Mouse (Mus musculus): ENCODE measurements around the gene Trim56. TPM values are rescaled to one million over a fixed set of nuclear protein-coding genes. Genes with fewer than 3 reads are reported as not detected.
A peak's percentile ranks its signal among the peaks of the same experiment; 100 is the strongest.
"Not testable (repeated sequence)": the region's sequence is repeated elsewhere in the genome, so short reads cannot be mapped to it uniquely, and the experiment has no call there.

The Trim56 gene
- total RNA-seq, 2 experiments from 2014 or later: 7.5 to 9.3 TPM

DNA sequence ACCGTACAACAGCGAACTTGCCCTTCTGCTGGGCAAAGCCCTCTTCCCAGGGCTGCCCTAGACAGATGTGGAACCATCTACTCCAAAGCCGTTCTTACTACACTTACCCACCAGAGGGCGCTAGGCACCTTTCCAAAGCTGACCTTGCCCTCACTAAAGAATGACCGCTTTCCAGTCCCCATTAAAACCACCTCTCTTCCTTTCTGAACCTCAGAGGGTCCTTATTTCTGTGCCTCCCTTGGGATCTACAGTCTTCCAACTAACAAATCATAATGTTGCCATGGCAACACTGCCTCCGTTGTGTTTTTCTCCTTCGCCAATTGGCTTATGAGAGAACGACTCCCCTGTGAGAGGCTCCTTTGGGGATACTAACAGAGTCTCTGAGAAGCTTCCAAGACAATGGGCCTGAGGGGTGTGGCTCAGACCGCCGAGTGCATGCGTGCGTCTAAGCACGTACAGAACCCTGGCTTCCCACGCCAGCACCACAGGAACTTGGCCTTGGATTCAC, 6.7 kb upstream of the Trim56 start:
- no peak overlapping the region for H3K27ac ChIP-seq
- intact Hi-C loops (cut with DNase I): loop anchor here (2.0 to 10.0 kb wide), 2 partner anchors 164 to 198 kb away; partner anchors contain the start of gene Ache
- H3K4me3 ChIP-seq: peak overlapping the region; percentile 6; the same call in 1 of the 2 replicates
- DNase-seq: peak; percentile 80
- TF ChIP-seq CTCF (IDR thresholded peaks at IDR 0.05): peak; percentile 90

DNA sequence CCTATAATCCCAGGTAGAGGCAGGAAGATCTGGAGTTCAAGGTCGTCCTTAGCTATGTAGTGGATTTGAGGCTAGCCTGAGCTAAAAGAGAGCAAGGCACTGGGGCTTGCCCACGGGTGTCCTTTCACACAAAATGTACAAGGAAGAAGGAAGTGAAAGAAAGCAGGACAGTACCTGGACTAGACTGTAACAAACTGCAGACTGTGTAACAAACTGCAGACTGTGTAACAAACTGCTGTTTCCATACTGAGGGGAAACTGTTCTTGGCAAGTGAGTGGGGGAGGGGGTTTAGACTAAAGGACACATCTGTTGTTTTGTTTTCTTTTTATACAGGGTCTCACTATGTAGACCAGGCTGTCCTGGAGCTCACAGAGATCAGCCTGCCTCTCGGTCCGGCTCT, 5.3 kb upstream of the Trim56 start:
- intact Hi-C loops (cut with DNase I): loop anchor here (10.0 kb wide), 1 partner anchor 196 kb away; no protein-coding TSS in a partner anchor
- Histone ChIP-seq H3K4me3 (no peak overlapping the region), H3K27ac (no peak overlapping the region)
- no peak for DNase-seq
- TF ChIP-seq CTCF (IDR thresholded peaks at IDR 0.05): no peak

DNA sequence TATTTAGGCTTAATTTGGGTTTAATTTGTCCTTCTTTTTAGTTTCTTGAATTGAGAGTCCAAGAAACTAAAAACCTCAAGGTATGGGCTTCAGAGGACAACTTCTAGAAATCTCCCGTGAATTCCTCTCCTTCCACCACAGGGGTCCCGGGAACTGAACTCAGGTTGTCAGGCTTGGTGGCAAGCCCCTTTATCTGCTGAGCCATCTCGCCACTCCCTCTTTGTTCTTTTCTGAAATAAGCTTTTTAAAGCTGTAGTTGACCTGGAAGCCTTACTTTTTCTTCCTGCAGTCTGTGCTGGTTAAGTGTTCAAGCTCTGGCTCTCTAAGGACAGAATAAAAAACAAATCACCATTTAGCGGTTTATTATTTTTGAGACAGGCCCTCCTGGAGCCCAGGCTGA, 2.9 kb upstream of the Trim56 start:
- intact Hi-C loops (cut with DNase I): no loop called here
- TF ChIP-seq CTCF (IDR thresholded peaks at IDR 0.05): no peak
- H3K27ac ChIP-seq: no peak overlapping the region

DNA sequence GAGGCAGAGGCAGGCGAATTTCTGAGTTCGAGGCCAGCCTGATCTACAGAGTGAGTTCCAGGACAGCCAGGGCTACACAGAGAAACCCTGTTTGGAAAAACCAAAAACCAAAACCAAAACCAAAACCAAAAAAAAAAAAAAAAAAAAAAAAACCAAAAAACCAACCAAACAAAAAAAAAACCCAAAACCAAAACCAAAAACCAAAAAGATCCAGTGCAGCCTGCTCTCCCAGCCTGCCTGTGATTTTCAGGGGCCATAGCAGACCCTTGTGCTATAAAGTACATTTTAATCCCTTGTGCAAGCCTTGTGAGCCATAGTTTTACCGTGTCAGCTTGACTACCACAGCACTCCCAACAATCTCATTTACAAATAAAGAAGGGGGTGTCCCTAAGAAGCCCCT, 2.0 kb upstream of the Trim56 start:
- H3K27ac ChIP-seq; intact Hi-C loops (cut with DNase I); H3K4me3 ChIP-seq; DNase-seq: not testable (repeated sequence)

More for the DNA sequence above, 2.9 kb upstream of the Trim56 start:
- no peak for DNase-seq
- no peak overlapping the region for H3K4me3 ChIP-seq

DNA sequence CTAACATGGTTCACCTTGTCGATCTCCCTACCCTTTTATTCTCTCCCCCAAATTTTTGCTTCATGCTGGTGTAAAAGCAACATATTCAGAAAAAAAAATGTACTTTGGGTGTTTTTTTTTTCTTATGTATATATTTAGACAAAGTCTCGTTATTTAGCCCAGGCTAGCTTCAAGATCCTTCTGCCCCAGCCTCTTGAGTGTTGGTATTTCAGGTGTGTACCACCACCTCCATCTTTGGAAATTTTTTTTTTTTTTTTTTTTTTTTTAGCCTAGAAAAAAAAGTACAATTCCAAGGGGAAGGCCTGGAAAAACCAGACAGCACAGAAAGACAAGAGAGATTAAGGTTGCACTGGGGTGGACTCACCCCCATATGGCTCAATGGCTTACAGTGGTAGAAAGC, 978 bp upstream of the Trim56 start:
- TF ChIP-seq CTCF (IDR thresholded peaks at IDR 0.05): no peak
- no peak for DNase-seq
- Histone ChIP-seq H3K4me3 (no peak overlapping the region), H3K27ac (no peak overlapping the region)
- intact Hi-C loops (cut with DNase I): no loop called here

DNA sequence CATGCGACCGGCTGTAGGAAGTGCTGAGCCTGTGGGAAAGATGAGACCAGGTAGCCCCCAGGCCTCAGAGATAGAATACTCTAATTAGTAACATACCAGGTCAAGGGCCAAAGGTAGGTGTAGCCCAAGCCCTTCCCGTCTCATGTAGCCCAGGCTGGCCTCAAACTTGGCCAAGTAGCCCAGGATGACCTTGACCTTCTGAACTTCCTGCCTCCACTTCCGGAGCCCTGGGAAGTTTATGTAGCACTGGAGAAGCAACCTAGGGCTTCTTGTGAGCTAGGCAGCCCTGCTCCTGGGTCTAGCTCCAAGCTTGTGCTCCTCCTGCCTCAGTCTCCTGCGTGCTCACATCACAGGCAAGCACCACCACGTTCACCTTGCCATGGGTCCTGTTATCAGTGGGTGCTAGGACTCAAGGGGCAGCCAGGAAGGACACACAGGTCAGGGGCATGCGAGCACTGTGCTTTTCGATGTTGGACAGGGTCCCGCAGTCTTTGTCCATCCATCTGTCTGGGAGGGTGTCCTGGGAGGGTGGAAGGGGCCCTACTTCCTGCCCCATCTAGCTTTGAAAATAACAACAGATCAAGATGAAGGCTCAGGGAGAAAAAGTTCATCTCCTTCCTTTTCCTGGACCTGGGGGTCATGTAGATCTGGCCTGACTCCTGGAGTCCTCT, 983 bp downstream of the Trim56 start:
- TF ChIP-seq CTCF (IDR thresholded peaks at IDR 0.05): no peak
- Histone ChIP-seq H3K27ac (peak overlapping the region; percentile 89), H3K4me3 (peak overlapping the region; percentile 93)
- intact Hi-C loops (cut with DNase I): no loop called here
- no peak for DNase-seq

DNA sequence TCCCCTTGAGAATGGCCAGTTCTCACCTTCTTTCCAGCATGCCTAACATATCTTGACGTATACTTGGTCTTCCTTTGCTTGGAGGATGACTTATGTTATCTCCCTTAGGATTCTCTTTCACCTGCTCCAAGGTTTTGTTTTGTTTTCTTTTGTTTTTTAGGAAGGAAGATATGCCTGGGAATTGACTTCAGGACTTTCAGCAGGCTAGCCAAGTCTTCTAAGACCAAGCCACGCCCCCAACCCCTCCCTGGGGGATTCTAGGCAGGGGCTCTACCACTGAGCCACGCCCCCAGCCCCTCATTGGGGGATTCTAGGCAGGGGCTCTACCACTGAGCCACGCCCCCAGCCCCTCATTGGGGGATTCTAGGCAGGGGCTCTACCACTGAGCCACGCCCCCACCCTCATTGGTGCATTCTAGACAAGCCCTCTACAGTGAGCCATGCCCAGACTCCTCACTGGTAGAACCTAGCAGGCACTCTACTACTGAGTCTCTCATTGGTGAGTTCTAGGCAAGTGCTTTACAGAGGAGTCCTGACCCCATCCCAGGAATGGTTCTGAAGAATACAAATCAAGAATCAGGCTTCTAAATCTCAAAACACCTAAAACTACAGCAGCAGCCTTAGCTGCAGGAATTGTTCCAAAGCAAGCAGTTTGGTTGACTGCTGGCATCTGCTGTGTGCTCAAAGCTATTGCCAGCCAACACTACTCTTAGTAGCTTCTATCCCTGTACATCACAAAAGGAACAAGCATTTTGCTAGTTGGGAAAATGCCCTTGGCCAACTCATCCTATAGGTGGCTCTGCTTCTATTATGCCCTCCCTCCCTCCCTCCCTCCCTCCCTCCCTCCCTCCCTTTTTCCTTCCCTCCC, 4.2 kb downstream of the Trim56 start:
- intact Hi-C loops (cut with DNase I): no loop called here
- no peak for DNase-seq
- no peak overlapping the region for H3K27ac ChIP-seq
- no peak for TF ChIP-seq CTCF (IDR thresholded peaks at IDR 0.05)
- no peak overlapping the region for H3K4me3 ChIP-seq

DNA sequence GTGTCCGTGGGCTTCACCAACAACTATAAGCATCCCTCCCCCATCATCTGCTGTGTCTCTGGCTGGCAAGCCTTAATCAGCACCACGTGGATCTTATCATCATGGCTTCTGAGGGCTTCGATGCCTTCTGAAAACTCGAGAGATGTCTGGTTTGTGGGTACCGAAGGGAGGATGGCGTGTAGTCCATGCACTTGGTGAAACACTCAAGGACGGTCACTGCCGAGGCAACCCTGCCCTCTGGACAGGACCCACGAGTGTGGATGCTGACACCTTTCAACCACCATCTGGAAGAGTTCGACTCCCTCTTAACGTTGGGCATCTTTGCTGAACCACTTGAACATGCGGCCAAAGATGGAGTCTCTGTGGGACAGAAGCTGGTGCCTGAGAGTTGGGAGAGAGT, 5.1 kb downstream of the Trim56 start:
- Histone ChIP-seq H3K27ac (no peak overlapping the region), H3K4me3 (no peak overlapping the region)
- intact Hi-C loops (cut with DNase I): no loop called here
- DNase-seq: peak; percentile 5
- no peak for TF ChIP-seq CTCF (IDR thresholded peaks at IDR 0.05)

DNA sequence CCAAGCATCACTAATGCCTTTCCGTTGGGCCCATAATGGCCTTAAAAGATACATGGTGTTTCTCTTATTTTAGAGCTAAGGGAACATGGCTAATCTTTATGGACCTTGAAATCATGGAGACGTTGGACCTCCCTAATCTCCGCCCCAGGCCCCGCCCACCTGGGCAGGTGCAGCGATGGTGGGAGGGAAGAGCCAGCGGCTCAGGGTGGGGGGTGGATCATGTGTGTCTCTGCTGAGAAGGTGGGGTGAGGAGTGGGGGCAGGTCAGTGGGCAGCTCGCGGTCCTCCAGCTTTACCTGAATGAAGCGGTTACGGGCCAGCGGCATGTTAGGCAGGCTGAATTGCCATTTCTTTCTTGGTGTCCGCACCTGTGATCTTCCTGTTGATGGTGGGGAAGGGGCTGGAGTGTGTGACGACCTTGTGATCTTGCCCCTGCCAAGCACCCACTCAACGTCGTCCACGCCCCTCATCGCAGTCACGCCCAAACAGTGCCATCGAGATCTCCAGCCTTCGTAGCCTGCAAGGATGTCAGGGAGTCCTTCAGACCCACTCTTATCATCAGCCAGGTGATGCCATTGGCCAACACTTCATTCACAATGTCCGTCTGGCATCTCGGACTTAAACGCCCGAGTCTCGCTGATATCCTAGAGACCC, 5.9 kb downstream of the Trim56 start:
- intact Hi-C loops (cut with DNase I): no loop called here
- H3K4me3 ChIP-seq: no peak overlapping the region
- DNase-seq: peak; percentile 15
- no peak overlapping the region for H3K27ac ChIP-seq
- no peak for TF ChIP-seq CTCF (IDR thresholded peaks at IDR 0.05)

DNA sequence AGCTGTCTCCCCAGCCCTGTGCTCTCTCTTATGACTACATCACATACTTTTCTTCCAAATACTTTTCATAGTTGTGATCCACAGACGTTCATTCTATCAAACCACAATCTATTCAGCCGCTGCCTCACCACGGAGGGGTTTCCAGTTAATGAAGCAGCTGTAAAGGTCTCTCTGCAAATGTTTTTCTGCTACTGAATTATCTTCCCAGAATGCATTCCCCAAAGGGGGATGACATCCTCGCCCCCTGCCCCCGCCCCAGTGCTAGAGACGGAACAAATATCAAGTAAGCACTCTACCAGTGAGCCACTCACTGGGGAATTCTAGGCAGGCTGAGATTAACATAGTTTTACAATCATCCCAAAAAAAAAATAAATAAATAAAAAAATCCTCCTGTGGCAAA, 7.9 kb downstream of the Trim56 start:
- H3K4me3 ChIP-seq: no peak overlapping the region
- no peak for TF ChIP-seq CTCF (IDR thresholded peaks at IDR 0.05)
- no peak overlapping the region for H3K27ac ChIP-seq
- intact Hi-C loops (cut with DNase I): no loop called here
- no peak for DNase-seq

DNA sequence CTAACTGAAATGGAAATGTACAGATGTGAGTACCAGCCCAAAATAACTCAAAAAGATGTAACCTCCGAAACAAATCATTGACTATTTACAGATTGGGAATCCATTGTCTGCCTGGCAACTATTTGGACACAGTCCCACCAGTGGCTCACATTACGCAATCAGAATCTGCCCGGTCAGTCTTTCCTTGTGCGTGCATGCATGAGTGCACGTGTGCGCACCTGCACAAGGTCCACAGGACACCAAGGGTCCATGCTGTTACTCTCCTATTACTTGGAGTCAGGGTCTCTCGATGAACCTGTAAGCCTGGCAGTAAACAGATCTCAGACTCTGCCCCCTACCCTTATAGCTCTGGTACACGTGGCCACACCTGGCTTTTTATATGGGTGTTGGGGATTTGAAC, 8.3 kb downstream of the Trim56 start:
- no peak for TF ChIP-seq CTCF (IDR thresholded peaks at IDR 0.05)

DNA sequence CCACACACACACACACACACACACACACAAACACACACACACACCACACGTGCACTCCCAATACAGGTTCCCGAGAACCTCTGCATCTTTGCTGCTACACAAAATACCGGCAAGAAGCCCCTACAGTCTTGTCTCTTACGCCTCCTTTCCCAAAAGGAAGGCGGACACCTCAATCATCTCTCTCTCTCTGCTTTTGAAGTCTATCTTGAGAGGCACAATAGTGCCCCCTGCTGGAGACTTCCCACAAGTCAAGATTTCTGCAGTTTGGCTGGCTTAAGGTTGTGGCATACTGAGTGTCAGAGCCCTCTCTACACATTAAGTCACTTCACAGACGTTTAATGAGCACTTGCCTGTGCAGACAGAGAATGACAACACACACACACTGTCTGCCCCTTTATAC, 9.0 kb downstream of the Trim56 start:
- intact Hi-C loops (cut with DNase I): loop anchor here (1.0 kb wide), 1 partner anchor 45 kb away; no protein-coding TSS in a partner anchor
- Histone ChIP-seq H3K4me3 (peak overlapping the region; percentile 30; the same call in 1 of the 2 replicates), H3K27ac (no peak overlapping the region)
- DNase-seq: peak; percentile 81
- peak; percentile 86 for TF ChIP-seq CTCF (IDR thresholded peaks at IDR 0.05)

More for the DNA sequence above, 8.3 kb downstream of the Trim56 start:
- H3K27ac ChIP-seq: no peak overlapping the region
- H3K4me3 ChIP-seq: no peak overlapping the region
- no peak for DNase-seq
- intact Hi-C loops (cut with DNase I): loop anchor here (1.0 kb wide), 1 partner anchor 45 kb away; no protein-coding TSS in a partner anchor
